Mouse (Mus musculus) brain, embryonic 18.5 days (tissue): ENCODE measurements around the gene Anxa5.
A peak's percentile ranks its signal among the peaks of the same experiment; 100 is the strongest.

Experiments used
- DNase-seq: peaks from one replicate; pipeline ENCODE4 v3.0.0-alpha.2; 2012; ENCODE audit warnings: low read depth, low spot score

Anxa5 gene

GRCm38 (mm10) chr3:36475532-36476087, at the start of gene Anxa5, which contains the start of gene 1810062G17Rik:
TSS of gene Anxa5 (minus strand) at chr3:36475894.
TSS of gene 1810062G17Rik (plus strand) at chr3:36475937.
- peak; percentile 63 for DNase-seq

GRCm38 (mm10) chr3:36524466-36524865, 48.8 kb upstream of the Anxa5 start:
- DNase-seq, result no peak

- no peak for DNase-seq
Measured at GRCm38 (mm10) chr3:36522137-36522536, 46.4 kb upstream of the Anxa5 start.

GRCm38 (mm10) chr3:36521073-36522060, 45.7 kb upstream of the Anxa5 start, which contains the start of gene Gm11549:
TSS of gene Gm11549 (minus strand) at chr3:36521813.
- DNase-seq, result no peak

- no peak for DNase-seq
Measured at GRCm38 (mm10) chr3:36516196-36516595, 40.5 kb upstream of the Anxa5 start.

DNA sequence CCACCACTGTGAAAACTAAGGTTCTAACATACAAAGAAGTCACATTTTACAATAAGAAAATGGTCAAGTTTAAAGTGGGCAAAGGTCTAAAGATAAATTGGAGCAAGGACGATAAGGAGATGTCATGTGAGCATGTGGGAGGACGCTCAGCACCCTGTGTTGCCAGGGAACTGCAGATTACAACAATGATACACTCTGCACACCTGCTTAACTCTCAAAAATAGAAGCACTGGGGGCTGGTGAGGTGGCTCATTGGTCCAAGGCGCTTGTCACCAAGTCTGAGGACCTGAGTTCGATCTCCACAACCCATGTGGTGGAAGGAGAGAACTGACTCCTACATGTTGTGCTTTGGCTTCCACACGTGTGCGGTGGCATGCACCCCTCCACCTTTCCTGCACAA, 35.8 kb upstream of the Anxa5 start:
- no peak for DNase-seq

- DNase-seq, result no peak
Measured at GRCm38 (mm10) chr3:36505809-36506735, 30.4 kb upstream of the Anxa5 start.

GRCm38 (mm10) chr3:36505306-36505705, 29.6 kb upstream of the Anxa5 start:
- no peak for DNase-seq

DNA sequence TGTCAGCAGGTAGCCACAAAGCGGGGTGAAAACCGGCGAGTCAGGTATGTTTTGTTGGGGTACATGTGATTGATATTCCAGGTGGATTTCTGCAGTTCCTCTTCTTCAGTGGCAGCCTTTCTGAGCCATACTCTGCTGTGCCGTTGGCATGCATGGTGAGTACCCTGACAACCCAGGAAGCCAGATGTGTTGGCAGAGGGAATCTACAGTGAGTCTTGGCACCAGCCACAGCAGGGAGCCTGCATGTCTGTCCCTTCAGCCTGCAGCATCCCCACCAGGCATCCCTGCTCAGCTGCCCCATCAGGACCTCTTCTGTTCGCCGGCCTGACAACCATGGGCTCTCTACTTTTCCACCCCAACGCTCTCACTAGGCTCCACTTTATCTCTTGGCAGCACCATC, 25.9 kb upstream of the Anxa5 start:
- no peak for DNase-seq

DNA sequence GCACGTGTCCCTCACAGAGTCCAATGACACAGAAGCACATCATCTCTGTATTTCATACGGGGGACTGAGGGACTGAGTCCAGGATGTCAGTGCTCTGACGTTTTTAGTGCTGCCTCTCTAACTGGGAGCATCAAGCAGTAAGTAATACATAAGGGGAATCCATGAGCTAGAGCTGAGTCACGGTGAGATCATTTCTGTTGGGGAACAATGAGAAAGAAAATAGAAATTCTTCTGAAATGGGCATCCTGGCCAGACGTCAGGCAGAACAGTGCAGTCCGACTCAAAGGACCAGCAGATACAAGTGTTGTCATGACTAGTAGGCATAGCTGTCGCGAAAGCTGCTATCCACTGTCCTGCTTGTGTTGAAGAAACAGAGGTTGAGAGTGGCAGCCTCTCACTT, 25.3 kb upstream of the Anxa5 start:
- DNase-seq, result no peak

DNA sequence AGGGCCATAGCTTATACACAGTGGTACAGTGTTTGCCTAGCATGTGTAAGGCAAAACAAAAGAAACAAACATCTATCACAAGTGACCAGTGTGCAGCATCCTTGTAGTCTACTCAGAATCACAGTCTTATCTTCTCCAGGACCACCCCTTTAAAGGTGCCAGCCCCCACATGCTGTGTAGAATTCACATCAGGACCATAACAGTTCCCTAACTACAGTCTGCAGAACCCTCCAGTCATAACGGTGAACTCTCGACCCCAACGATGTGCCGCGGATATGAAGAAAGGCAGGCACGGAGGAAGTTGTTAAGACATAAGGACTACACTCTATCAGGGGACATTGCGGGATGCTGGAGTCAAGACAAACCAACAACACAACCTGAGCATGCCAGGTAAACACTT, 23.7 kb upstream of the Anxa5 start:
- DNase-seq, result no peak

GRCm38 (mm10) chr3:36498224-36498623, 22.5 kb upstream of the Anxa5 start:
- DNase-seq, result no peak

DNA sequence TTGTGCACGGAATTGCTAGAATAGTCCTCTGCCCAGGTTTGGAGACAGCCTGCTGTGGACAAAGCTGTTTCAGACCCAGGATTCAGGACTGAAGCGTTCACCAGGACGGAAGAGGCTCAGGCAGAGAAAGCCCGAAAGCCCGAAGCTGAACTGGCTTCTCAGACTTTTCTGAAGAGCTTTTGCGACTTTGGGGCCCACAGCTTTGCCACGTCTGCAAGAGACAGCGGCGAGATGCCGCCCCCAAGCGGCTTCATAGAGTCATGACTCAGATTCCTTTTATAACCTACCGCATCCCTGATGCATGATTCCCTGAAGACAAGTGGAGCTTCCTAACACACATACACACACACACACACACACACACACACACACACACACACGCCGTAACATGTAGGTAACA, 21.1 kb upstream of the Anxa5 start:
- no peak for DNase-seq

GRCm38 (mm10) chr3:36496273-36496672, 20.6 kb upstream of the Anxa5 start:
- no peak for DNase-seq

DNA sequence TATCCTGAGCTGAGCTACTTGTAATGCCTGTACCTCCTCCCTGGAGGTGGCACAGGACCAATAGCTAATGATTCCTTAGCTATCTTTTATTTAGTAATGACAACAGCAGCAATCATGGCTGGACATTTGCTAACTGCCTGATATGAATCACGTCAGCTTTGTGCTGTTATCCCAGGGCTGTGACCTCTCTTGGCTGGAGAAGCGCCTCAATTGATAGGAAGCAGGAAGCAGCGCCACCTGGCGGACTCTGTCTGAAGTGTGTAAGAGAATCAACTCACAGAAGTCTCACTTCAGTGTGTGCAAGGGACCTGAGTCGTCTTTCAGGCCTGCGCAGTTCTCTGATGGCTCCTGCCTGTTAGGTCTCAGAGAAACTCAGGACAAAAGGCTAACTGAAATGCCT, 19.7 kb upstream of the Anxa5 start:
- no peak for DNase-seq

- no peak for DNase-seq
Measured at GRCm38 (mm10) chr3:36494613-36495012, 18.9 kb upstream of the Anxa5 start.

DNA sequence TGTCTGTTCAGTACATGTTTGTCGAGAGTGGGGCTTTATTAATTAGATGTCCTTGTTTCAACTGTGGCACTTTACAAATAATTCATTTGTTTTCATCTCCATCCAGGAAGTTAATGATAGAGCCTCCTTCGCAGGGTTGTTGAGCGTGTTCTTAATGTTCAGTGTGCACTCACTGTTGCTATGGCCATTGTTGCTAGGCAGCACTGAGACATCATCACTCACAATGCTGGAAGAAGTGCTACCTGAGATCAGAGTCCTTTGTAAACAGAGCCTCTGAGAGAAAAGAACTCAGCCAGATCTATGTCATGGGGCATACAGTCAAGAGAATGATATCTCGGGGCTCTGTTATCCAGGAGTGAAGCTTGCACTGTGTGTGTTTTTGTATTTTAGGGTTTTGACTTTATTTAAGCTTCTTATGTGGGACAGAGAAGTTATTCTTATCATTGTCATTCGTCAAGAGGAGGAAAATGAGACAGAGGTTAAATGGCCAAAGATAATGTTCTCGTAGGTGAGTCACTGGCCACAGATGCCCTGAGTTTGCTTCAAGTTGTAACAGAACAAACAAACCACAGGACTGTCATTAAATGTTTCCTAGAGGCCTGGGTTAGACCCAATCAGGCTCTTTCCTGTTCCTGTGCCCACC, 18.1 kb upstream of the Anxa5 start:
- no peak for DNase-seq

DNA sequence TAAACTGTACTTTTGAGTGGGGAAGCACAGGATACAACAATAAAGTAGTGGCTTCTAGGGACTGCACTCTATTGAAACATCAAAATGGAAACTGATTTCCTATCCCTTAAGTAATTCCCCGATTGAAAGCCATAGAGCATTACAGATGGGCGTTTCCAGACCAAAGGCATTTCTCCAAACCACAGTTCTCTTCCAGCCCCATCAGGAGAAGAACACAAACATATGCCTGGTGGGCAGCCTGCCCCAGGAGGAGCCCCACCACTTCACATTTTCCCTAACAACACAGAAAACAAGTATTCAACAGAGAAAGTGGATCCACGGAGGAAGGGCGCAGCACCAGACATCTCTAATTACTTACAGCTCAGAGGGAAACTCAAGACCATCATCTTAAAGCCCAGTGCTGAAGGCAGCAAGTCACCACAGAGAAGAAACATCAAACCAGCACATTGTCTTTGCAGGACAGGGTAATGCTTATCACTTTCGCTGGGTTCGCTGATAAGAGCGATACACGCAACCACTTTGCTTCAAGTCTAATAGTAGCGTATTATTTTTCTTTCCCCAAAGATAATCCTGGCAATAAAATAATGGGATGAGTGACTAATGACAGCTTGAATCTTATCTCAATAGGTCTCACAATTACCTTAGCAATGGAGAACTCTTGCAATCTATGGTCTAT, 17.2 kb upstream of the Anxa5 start:
- DNase-seq, result no peak

GRCm38 (mm10) chr3:36491535-36491934, 15.8 kb upstream of the Anxa5 start:
- no peak for DNase-seq

DNA sequence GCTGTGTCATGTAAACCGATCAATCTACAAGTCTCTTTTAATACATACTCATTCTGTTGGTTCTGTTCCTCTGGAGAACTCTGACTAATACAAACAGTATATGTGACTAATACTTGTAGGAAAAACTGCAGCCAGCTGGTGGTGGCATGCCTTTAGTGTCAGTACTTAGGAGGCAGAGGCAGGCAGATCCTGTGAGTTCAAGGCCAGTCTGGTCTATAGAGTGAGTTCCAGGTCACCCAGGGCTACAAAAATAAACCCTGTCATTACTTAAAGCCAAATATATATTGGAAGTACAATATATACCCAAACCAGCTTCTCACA, 13.9 kb upstream of the Anxa5 start:
- DNase-seq, result no peak
